Mouse (Mus musculus) heart, postnatal 10 days (tissue): ENCODE measurements around the gene Adam23. TPM values are rescaled to one million over a fixed set of nuclear protein-coding genes. Genes with fewer than 3 reads are reported as not detected.
A peak's percentile ranks its signal among the peaks of the same experiment; 100 is the strongest.

ENCODE experiments used
- DNase-seq, 2 experiments: peaks; one replicate each; pipeline ENCODE4 v3.0.0; 2021
- intact Hi-C: fragments of 180-260 bp; cut with DNase I; formaldehyde crosslinking; loops from one replicate; pipeline ENCODE4 v1.15.1; 2025
- total RNA-seq, 2 experiments: library from RNA; stranded (reverse); gene quantifications; 2 replicates each; pipeline ENCODE4 v1.2.3; 2021

The Adam23 gene
- total RNA-seq, 2 experiments from 2014 or later: 2.2 to 4.2 TPM

DNA sequence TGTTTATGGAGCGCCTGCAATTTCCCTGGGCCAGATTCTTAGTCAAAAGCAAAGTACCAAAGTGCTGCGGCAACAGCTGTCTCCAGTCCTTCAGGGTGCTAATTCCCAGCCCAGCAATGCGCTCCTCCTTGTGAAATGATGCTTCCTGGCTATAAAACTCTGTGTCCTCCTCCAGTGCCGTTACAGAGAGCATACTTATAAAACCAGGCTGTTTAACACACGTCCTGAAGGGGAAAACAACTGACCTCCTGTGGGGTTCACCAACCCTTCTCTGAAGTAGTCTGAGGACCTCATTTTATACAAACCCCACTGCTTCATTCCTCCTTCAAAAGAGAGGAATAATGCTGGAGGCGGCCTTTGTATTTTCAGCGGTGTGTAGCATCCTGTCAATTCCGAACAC, 28.0 kb downstream of the Adam23 start:
- DNase-seq: no peak
- intact Hi-C loops: no loop called here

GRCm38 (mm10) chr1:63478946-63479345, 33.3 kb downstream of the Adam23 start:
- DNase-seq: peak; percentile 22 to 39
- intact Hi-C loops: no loop called here

DNA sequence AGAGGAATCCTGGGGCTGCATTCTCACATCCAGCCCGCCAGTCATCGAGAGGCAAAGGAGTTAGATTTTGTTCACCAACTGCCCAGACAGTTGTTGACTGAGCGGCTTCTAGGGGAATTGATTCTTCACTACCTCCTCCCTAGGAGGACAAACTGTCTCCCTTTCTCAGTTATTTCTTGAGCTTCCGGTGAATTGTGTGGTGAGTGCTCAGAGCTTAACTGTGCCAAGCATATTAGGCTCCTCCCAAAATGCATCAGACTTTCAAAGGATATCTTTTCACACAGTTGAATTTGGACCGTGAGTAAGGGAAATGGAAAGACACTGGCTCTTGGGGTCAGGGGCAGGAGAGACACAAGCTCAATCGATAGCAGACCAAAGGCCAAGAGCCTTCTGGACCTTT, 39.0 kb downstream of the Adam23 start:
- intact Hi-C loops: no loop called here
- DNase-seq: no peak

GRCm38 (mm10) chr1:63486646-63487045, 41.0 kb downstream of the Adam23 start:
- DNase-seq: no peak
- intact Hi-C loops: no loop called here

- intact Hi-C loops: no loop called here
- DNase-seq: no peak
Measured at GRCm38 (mm10) chr1:63491001-63491400, 45.3 kb downstream of the Adam23 start.

DNA sequence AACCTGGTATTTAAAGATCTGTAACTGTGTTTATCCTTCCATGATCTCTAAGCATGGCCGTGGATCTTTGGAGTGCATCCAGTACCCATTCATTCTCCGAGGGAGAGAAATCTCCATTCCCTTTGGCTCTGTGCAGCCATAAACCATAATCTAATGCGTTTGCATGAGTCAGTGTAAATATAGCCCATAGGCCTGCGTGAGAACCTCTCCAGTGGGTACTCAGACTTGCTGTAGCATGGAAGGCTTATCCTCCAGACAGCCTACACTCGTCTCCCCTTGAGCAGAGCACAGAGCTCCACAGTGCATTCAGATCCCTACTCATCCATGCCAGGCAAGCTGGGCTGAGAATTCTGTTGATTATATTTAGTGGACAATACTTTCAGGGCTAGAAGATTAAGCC, 47.6 kb downstream of the Adam23 start:
- intact Hi-C loops: no loop called here
- no peak for DNase-seq

DNA sequence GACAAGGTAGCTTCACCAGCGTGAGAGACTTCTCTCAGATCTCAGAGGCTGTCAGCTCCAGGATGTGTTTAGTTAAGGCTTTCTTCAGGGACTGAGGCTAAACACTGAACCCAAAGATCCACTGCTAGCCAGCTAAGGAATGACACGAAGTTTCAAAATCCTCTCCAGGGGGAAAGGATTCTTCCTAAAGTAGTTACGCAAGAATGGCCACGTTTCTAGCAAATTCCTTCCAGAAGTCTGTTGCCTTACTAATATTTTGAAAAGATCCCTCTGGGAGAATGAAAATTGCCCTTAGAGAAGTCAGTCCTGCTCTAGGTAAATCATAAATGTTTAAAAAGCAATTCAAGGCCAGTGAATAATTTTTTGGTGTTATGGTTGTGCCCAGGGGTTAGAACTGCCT, 61.7 kb downstream of the Adam23 start:
- DNase-seq: no peak
- intact Hi-C loops: no loop called here

GRCm38 (mm10) chr1:63508801-63509200, 63.1 kb downstream of the Adam23 start:
- DNase-seq: no peak
- intact Hi-C loops: no loop called here

- intact Hi-C loops: no loop called here
- DNase-seq: no peak
Measured at GRCm38 (mm10) chr1:63511416-63511815, 65.7 kb downstream of the Adam23 start.

DNA sequence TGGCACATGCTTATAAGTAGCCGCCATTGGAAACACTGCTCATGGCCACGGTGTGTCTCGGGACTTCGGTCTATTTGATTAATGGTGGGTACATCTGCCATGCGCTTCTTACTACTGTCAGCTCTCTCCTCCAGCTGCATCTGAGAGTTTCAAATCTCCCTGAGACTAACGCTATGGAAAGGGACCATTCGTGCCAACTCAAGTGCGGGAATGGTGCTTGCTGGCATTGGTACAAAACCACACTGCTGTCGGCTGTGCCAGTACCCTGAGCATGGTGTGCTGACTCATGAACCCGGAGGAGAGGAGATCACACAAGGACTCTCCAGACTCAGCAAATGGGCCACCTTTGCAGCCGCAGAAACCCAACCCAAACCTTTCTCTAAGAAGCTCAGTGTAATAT, 72.1 kb downstream of the Adam23 start:
- intact Hi-C loops: no loop called here
- DNase-seq: no peak

DNA sequence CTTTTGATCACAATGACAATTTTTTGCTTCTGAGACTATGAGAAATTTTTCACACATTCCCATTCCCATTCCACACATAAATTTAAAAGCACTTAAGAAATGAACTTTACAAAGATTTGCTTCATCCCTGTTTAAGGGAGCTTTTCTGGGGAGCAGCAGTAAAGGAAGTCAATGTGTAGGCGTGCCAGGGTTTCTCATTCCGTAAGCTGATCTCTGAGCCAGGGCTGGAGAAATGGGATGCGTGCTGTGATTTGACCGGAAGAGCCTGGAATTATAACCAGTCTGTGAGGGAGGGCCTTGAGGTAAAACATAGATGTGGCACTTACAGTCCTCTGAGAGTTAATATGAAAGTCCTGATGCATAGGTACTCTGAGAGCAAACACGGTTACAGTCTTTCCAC, 73.1 kb downstream of the Adam23 start:
- no peak for DNase-seq
- intact Hi-C loops: no loop called here

DNA sequence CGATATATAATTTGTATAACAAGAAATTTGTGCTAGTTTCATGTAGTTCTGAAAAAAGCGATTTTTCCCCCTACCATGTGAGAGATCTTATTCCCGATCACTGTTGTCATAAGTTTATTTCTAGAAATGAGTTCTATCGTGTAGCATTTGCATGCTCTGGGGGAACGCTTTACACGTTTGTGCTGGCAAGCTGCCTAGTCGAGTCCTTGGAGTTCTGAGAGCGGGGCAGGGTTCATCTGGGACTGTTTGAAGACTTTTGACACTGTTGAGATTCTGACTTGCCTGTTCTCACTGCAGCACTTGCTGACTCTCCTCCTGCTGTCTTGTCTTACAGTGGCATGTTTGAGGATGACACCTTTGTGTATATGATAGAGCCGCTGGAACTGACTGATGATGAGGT, 84.2 kb downstream of the Adam23 start:
- intact Hi-C loops: no loop called here
- DNase-seq: peak in 1 of 2 experiments; percentile 4

- DNase-seq: no peak
- intact Hi-C loops: no loop called here
Measured at GRCm38 (mm10) chr1:63534271-63534827, 88.7 kb downstream of the Adam23 start.

DNA sequence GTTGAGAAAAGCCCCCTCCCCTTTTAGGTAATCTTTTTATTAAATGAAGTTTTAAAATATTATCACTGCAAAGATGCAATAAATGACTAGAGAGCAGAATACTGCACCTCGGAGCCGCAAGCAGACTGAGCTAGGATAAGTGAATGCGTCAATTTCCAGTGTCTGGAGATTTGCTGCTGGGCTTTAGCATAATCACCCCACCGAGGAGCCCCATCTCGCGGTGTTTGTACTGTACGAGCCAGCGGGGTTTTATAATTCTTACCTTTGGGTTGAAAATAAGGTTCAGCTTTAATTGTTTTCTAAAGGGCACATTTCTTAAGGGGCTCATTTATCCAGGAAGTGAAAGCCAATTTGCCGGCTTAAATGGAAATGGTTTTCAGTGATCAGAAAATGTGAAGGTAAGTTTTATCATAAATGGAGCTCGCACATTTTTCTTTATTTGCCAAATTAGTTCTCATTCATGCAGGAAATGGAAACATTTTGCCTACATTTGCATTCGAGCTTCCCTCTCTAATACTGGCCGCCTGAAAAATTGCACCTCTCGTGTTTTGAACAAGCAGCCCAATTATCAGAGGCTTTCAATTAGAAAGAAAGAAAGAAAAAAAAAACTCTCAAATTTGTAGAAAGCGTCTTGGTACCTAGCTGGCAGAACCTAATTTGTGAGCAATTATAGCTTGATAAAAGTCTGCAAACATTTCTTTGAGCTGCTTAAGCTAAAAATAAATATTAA, 94.4 kb downstream of the Adam23 start:
- no peak for DNase-seq
- intact Hi-C loops: no loop called here

DNA sequence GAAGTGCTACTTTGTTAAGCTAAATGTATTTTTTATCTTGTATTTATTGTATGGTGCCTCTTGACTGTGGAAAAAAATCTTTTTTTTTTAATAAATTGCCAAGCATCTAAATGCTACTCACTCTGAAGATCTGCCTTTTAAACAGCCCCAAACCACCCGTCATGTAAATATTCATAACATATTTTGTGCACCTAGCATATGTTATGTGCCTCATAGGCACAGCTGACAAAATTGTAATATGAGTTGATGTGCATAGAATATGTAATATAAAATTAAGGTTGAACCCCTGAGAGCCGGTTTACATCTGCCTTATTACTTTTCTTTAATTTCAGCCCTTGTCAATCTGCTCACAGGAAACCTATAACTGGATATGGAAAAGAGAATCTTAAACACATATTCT, 98.4 kb downstream of the Adam23 start:
- intact Hi-C loops: no loop called here
- no peak for DNase-seq

GRCm38 (mm10) chr1:63553039-63553438, 107.3 kb downstream of the Adam23 start:
- no peak for DNase-seq
- intact Hi-C loops: no loop called here

GRCm38 (mm10) chr1:63561772-63562520, 116.3 kb downstream of the Adam23 start:
- intact Hi-C loops: no loop called here
- DNase-seq: no peak

GRCm38 (mm10) chr1:63563928-63564327, 118.2 kb downstream of the Adam23 start:
- intact Hi-C loops: no loop called here

DNA sequence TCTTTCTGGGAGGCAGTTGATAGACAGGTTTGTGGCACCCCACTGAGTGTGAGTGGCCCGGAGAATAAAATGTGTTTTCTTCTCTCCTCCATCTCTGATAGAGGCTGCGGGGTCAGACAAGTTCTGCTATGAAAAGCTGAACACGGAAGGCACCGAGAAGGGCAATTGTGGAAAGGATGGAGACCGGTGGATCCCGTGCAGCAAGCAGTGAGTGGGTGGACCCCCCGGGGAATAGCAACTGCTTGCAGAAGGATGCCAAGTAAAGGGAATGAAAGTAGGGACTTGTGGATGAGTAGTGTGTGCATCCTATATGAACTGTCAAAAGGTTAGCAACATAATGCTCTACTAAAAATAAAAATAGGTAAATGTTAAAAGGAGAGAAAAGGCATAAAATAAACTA, 120.8 kb downstream of the Adam23 start:
- intact Hi-C loops: no loop called here

More at GRCm38 (mm10) chr1:63563928-63564327, 118.2 kb downstream of the Adam23 start:
- no peak for DNase-seq

GRCm38 (mm10) chr1:63567031-63567430, 121.3 kb downstream of the Adam23 start:
- intact Hi-C loops: no loop called here
- DNase-seq: no peak

More for the DNA sequence above, 120.8 kb downstream of the Adam23 start:
- no peak for DNase-seq

DNA sequence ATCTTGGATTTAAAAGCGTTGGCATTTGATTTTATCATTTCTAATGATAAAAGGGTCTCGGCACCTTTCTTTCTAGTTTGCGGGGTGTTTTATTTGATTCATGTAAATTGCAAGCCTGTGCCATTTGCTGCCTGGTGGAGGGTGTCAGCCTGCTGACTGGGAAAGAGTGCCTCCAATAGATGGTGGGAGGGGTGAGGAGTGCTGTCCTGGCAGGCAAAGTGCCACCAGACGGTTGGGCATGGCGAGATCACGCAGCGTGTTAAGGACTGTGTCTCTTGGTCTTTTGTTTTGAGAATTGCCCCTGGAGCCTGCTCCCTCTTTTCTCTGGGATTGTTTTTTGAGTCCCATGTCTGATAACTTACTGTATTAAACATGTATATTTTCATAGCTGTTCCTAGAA, 126.5 kb downstream of the Adam23 start:
- DNase-seq: no peak
- intact Hi-C loops: no loop called here

GRCm38 (mm10) chr1:63573432-63573831, 127.7 kb downstream of the Adam23 start:
- no peak for DNase-seq
- intact Hi-C loops: no loop called here
